Mouse (Mus musculus) hindbrain, embryonic 16.5 days (tissue): ENCODE measurements around the gene Slc25a21. TPM values are rescaled to one million over a fixed set of nuclear protein-coding genes. Genes with fewer than 3 reads are reported as not detected.

Experiments used
- ATAC-seq: fragments of 200-750 bp; cut with Nextera tagmentation; 2 replicates; pipeline ENCODE4 v1.8.0; 2017; ENCODE audit warnings: moderate TSS enrichment, moderate library complexity
- H3K27ac ChIP-seq: fragments of 300-500 bp; sonication (generic); 2 replicates; pipeline ENCODE4 v1.5.1; 2014; ENCODE audit warnings: low read depth, mild to moderate bottlenecking, control low read depth, low read length, moderate library complexity
- H3K27me3 ChIP-seq: fragments of 300-500 bp; sonication (generic); replicated peaks from 2 replicates; pipeline ENCODE4 v1.6.1; 2014; ENCODE audit warnings: low read length; ENCODE audit not compliant: control insufficient read depth, insufficient read depth
- H3K36me3 ChIP-seq: fragments of 300-500 bp; sonication (generic); 2 replicates; pipeline ENCODE4 v1.6.1; 2014; ENCODE audit warnings: mild to moderate bottlenecking, low read length, moderate library complexity, mixed read lengths; ENCODE audit not compliant: control insufficient read depth, insufficient read depth
- H3K4me1 ChIP-seq: fragments of 300-500 bp; sonication (generic); 2 replicates; pipeline ENCODE4 v1.6.1; 2014; ENCODE audit warnings: low read depth, low read length; ENCODE audit not compliant: control insufficient read depth, insufficient read depth
- H3K4me2 ChIP-seq: fragments of 300-500 bp; sonication (generic); 2 replicates; pipeline ENCODE4 v1.6.1; 2014; ENCODE audit warnings: mild to moderate bottlenecking, low read length, control low read depth, moderate library complexity
- H3K4me3 ChIP-seq: fragments of 300-500 bp; sonication (generic); 2 replicates; pipeline ENCODE4 v1.5.1; 2014; ENCODE audit warnings: mild to moderate bottlenecking, low read length, control low read depth, moderate library complexity
- H3K9ac ChIP-seq: fragments of 300-500 bp; sonication (generic); 2 replicates; pipeline ENCODE4 v1.6.1; 2014; ENCODE audit warnings: low read depth, mild to moderate bottlenecking, control low read depth, low read length, moderate library complexity
- H3K9me3 ChIP-seq: fragments of 300-500 bp; sonication (generic); 2 replicates; pipeline ENCODE4 v1.6.1; 2014; ENCODE audit warnings: mild to moderate bottlenecking, low read length, moderate library complexity; ENCODE audit not compliant: control insufficient read depth
- WGBS: fragments of 180-500 bp; shearing (Covaris S2); extraction: QIAGEN DNeasy Blood & Tissue Kit; methylation state at CpG from one replicate; pipeline ENCODE4 v1.1.7; 2014; 5-methylcytosine and 5-hydroxymethylcytosine counted together
- polyA plus RNA-seq: library from polyadenylated mRNA; unstranded; fragments of >200 nt; fragmentation: Nextera tagmentation; extraction: Ambion mirVana; gene quantifications from 2 replicates; pipeline ENCODE4 v1.2.1, GENCODE M21; 2015

Slc25a21 gene
- polyA plus RNA-seq, 1 experiment from 2014 or later = 0.20 TPM

- no peak overlapping the region for H3K4me2 ChIP-seq
- H3K9me3 ChIP-seq = no peaks in the 10 kb centered on the region
- H3K27ac ChIP-seq = no peak overlapping the region
- H3K9ac ChIP-seq = no peak overlapping the region
- no peaks in the 10 kb centered on the region for H3K4me1 ChIP-seq
- no peak for ATAC-seq
- WGBS = 10% methylated on average over 5 of the region's 5 CpGs
- H3K27me3 ChIP-seq = no peaks in the 10 kb centered on the region
- H3K36me3 ChIP-seq = no peaks in the 10 kb centered on the region
- H3K4me3 ChIP-seq = no peak overlapping the region
Observed at GRCm38 (mm10) chr12:56986049-56986448, 211.2 kb downstream of the Slc25a21 start.

- Histone ChIP-seq H3K27me3 (no peaks in the 10 kb centered on the region; the same call in 1 of the 2 replicates), H3K4me2 (no peak overlapping the region), H3K4me1 (no peaks in the 10 kb centered on the region), H3K9me3 (no peaks in the 10 kb centered on the region), H3K4me3 (no peak overlapping the region), H3K36me3 (no peaks in the 10 kb centered on the region), H3K27ac (no peak overlapping the region), H3K9ac (no peak overlapping the region)
- no peak for ATAC-seq
- 70% methylated on average over 14 of the region's 18 CpGs for WGBS
Observed at GRCm38 (mm10) chr12:56982066-56982626, 215.1 kb downstream of the Slc25a21 start.

- Histone ChIP-seq H3K9ac (no peak overlapping the region), H3K27me3 (no peaks in the 10 kb centered on the region; the same call in 1 of the 2 replicates), H3K27ac (no peak overlapping the region), H3K9me3 (no peaks in the 10 kb centered on the region), H3K4me1 (no peaks in the 10 kb centered on the region), H3K4me3 (no peak overlapping the region), H3K36me3 (no peaks in the 10 kb centered on the region), H3K4me2 (no peak overlapping the region)
- 92% methylated on average over 6 of the region's 6 CpGs for WGBS
- ATAC-seq = no peak
Observed at GRCm38 (mm10) chr12:56975256-56975655, 222.0 kb downstream of the Slc25a21 start.

GRCm38 (mm10) chr12:56963236-56963635 is 234.0 kb downstream of the Slc25a21 start:
- H3K27me3 ChIP-seq = peaks cover under 1% of the 10 kb centered on the region; the same call in 1 of the 2 replicates
- H3K9ac ChIP-seq = no peak overlapping the region
- H3K9me3 ChIP-seq = no peaks in the 10 kb centered on the region
- no peak overlapping the region for H3K27ac ChIP-seq
- ATAC-seq = no peak
- H3K36me3 ChIP-seq = no peaks in the 10 kb centered on the region
- no peak overlapping the region for H3K4me2 ChIP-seq
- no peak overlapping the region for H3K4me3 ChIP-seq
- no peaks in the 10 kb centered on the region for H3K4me1 ChIP-seq
- 70% methylated on average over 4 of the region's 4 CpGs for WGBS

GRCm38 (mm10) chr12:56959230-56960051 is 237.8 kb downstream of the Slc25a21 start:
- Histone ChIP-seq H3K36me3 (no peaks in the 10 kb centered on the region), H3K27me3 (peaks cover 2% of the 10 kb centered on the region; the same call in 1 of the 2 replicates), H3K9ac (no peak overlapping the region), H3K4me1 (no peaks in the 10 kb centered on the region), H3K27ac (no peak overlapping the region), H3K9me3 (no peaks in the 10 kb centered on the region), H3K4me2 (peak overlapping the region; percentile 43), H3K4me3 (no peak overlapping the region)
- ATAC-seq = no peak
- 17% methylated on average over 9 of the region's 9 CpGs for WGBS

- Histone ChIP-seq H3K4me1 (no peaks in the 10 kb centered on the region), H3K4me3 (no peak overlapping the region), H3K4me2 (no peak overlapping the region), H3K27me3 (peaks cover 2% of the 10 kb centered on the region; the same call in 1 of the 2 replicates), H3K9ac (no peak overlapping the region), H3K36me3 (no peaks in the 10 kb centered on the region), H3K9me3 (no peaks in the 10 kb centered on the region), H3K27ac (no peak overlapping the region)
- WGBS = 41% methylated on average over 11 of the region's 11 CpGs
- ATAC-seq = no peak
Observed at GRCm38 (mm10) chr12:56958244-56958643, 239.0 kb downstream of the Slc25a21 start.

- no peak for ATAC-seq
- no peaks in the 10 kb centered on the region for H3K27me3 ChIP-seq
- WGBS = 54% methylated on average over 11 of the region's 11 CpGs
- H3K4me2 ChIP-seq = no peak overlapping the region
- no peak overlapping the region for H3K9ac ChIP-seq
- H3K9me3 ChIP-seq = no peaks in the 10 kb centered on the region
- H3K4me1 ChIP-seq = no peaks in the 10 kb centered on the region
- H3K36me3 ChIP-seq = no peaks in the 10 kb centered on the region
- no peak overlapping the region for H3K4me3 ChIP-seq
- H3K27ac ChIP-seq = no peak overlapping the region
Observed at GRCm38 (mm10) chr12:56951749-56952657, 245.3 kb downstream of the Slc25a21 start.

- no peak overlapping the region for H3K4me2 ChIP-seq
- ATAC-seq = no peak
- H3K9me3 ChIP-seq = no peaks in the 10 kb centered on the region
- no peak overlapping the region for H3K27ac ChIP-seq
- H3K27me3 ChIP-seq = no peaks in the 10 kb centered on the region
- no peak overlapping the region for H3K4me3 ChIP-seq
- no peaks in the 10 kb centered on the region for H3K4me1 ChIP-seq
- 86% methylated on average over 1 of the region's 1 CpGs for WGBS
- H3K9ac ChIP-seq = no peak overlapping the region
- H3K36me3 ChIP-seq = no peaks in the 10 kb centered on the region
Observed at GRCm38 (mm10) chr12:56944265-56944664, 253.0 kb downstream of the Slc25a21 start.

- H3K4me3 ChIP-seq = no peak overlapping the region
- H3K27ac ChIP-seq = no peak overlapping the region
- no peaks in the 10 kb centered on the region for H3K36me3 ChIP-seq
- WGBS = 66% methylated on average over 3 of the region's 3 CpGs
- no peaks in the 10 kb centered on the region for H3K9me3 ChIP-seq
- no peak overlapping the region for H3K4me2 ChIP-seq
- no peak overlapping the region for H3K9ac ChIP-seq
- no peak for ATAC-seq
- H3K27me3 ChIP-seq = no peaks in the 10 kb centered on the region
- no peaks in the 10 kb centered on the region for H3K4me1 ChIP-seq
Observed at GRCm38 (mm10) chr12:56940861-56941260, 256.4 kb downstream of the Slc25a21 start.
